Mouse (Mus musculus) heart, embryonic 13.5 days (tissue): ENCODE data around the gene Prl7a1. TPM values are rescaled to one million over a fixed set of nuclear protein-coding genes. Genes with fewer than 3 reads are reported as not detected.

Experiments
- ATAC-seq: fragments of 200-750 bp; cut with Nextera tagmentation; 2 replicates; pipeline ENCODE4 v1.8.0; 2017; ENCODE audit warnings: moderate TSS enrichment; ENCODE audit not compliant: insufficient number of reproducible peaks, low FRiP score, low TSS enrichment; ENCODE audit errors: extremely low read depth
- H3K27ac ChIP-seq: fragments of 300-500 bp; sonication (generic); replicated peaks from 2 replicates; pipeline ENCODE4 v1.5.1; 2015; ENCODE audit warnings: moderate library complexity, mild to moderate bottlenecking, inconsistent platforms
- H3K27me3 ChIP-seq: fragments of 300-500 bp; sonication (generic); replicated peaks from 2 replicates; pipeline ENCODE4 v1.6.1; 2015; ENCODE audit warnings: mild to moderate bottlenecking, inconsistent platforms
- H3K36me3 ChIP-seq: fragments of 300-500 bp; sonication (generic); 2 replicates; pipeline ENCODE4 v1.6.1; 2015; ENCODE audit warnings: mild to moderate bottlenecking, inconsistent platforms
- H3K4me1 ChIP-seq: fragments of 300-500 bp; sonication (generic); 2 replicates; pipeline ENCODE4 v1.6.1; 2015; ENCODE audit warnings: inconsistent platforms
- H3K4me2 ChIP-seq: fragments of 300-500 bp; sonication (generic); 2 replicates; pipeline ENCODE4 v1.6.1; 2015; ENCODE audit warnings: inconsistent platforms, mild to moderate bottlenecking, moderate library complexity
- H3K4me3 ChIP-seq: fragments of 300-500 bp; sonication (generic); 2 replicates; pipeline ENCODE4 v1.5.1; 2015; ENCODE audit warnings: moderate library complexity, mild to moderate bottlenecking, inconsistent platforms
- H3K9ac ChIP-seq: fragments of 300-500 bp; sonication (generic); 2 replicates; pipeline ENCODE4 v1.6.1; 2015; ENCODE audit warnings: inconsistent platforms, mild to moderate bottlenecking, moderate library complexity
- H3K9me3 ChIP-seq: fragments of 300-500 bp; sonication (generic); 2 replicates; pipeline ENCODE4 v1.6.1; 2016; ENCODE audit warnings: inconsistent platforms
- WGBS: fragments of 180-500 bp; shearing (Covaris S2); methylation state at CpG from one replicate; pipeline ENCODE4 v1.1.7; 2015; ENCODE audit warnings: mixed read lengths; 5-methylcytosine and 5-hydroxymethylcytosine counted together
- polyA plus RNA-seq: library from polyadenylated mRNA; unstranded; fragments of >200 nt; fragmentation: Nextera tagmentation; extraction: Ambion mirVana; gene quantifications from 2 replicates; pipeline ENCODE4 v1.2.1, GENCODE M21; 2015

Prl7a1 gene
- polyA plus RNA-seq = not detected in 2 replicates

DNA sequence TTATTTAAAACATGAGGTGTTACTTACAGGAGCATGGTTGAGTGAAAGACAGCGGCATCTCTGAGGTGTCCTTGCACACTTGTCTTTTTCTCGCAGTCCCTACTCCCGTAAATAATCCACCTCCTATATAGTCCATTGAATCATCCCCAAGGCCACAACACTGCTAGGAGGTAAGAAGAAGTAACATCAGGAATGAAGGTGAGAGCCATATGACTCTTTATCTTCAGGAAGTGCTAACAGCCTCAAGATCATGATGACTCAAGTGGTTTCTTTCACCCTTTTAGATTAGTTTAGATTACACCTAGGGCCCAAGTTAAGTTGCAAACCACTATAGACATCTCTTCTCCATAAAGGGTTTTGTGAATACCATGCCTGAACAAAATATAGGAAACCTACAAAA lies at the start of gene Prl7a1:
Gene Prl7a1 (minus strand): TSS at position 101 of the 400 bp plus-strand sequence.
- Histone ChIP-seq H3K9ac (no peak within 1 kb of the TSS), H3K4me1 (no peaks in the 10 kb centered on the region), H3K9me3 (no peaks in the 10 kb centered on the region), H3K36me3 (no peaks in the 10 kb centered on the region), H3K4me3 (no peak within 1 kb of the TSS), H3K27ac (no peak within 1 kb of the TSS), H3K27me3 (no peaks in the 10 kb centered on the region), H3K4me2 (no peak within 1 kb of the TSS)
- WGBS = 79% methylated on average over 3 of the region's 3 CpGs
- ATAC-seq = no peak

DNA sequence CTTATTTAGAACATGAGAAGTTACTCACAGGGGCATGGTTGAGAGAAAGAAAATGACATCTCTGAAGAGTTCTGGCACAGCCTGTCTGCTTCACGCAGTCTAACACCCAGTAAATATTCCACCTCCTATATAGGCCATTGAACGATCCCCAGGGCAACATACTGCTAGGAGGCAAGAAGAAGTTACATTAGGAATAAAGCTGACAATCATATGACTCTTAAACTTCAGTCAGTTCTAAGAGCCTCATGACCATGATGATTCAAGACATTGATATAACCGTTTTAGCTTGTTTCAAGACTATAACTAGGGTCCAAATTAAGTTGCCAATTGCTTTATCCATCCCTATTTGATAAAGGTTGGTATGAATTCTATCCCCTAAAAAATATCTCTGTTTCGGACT lies 25.6 kb upstream of the Prl7a1 start, which contains the start of gene Prl7a2:
Gene Prl7a2 (minus strand): TSS at position 101 of the 400 bp plus-strand sequence.
- Histone ChIP-seq H3K4me2 (no peak within 1 kb of the TSS), H3K27ac (no peak within 1 kb of the TSS), H3K4me3 (no peak within 1 kb of the TSS), H3K4me1 (no peaks in the 10 kb centered on the region), H3K9ac (no peak within 1 kb of the TSS), H3K36me3 (no peaks in the 10 kb centered on the region), H3K27me3 (no peaks in the 10 kb centered on the region), H3K9me3 (no peaks in the 10 kb centered on the region)
- ATAC-seq = no peak
- WGBS = 71% methylated on average over 4 of the region's 4 CpGs

DNA sequence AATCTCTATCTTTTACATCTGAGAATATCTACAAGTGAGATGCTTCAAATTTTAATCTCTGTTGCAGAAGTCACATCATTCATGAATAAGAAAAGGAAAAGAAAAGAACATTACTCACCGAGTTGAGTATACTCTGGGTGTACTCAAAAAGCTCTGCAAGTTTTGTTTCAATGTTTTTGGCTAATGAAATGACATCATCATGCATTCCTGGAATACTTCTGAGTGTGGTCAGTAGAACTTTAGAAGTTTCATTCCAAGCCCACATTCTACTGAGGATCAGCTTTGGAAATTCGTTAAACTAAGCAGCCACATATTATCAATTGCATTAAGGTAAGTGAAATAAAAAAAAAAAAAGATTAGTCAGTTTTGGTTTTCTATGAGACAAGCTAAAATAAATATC lies 18.5 kb upstream of the Prl7a1 start:
- Histone ChIP-seq H3K4me1 (no peaks in the 10 kb centered on the region), H3K4me2 (no peak overlapping the region), H3K27ac (no peak overlapping the region), H3K27me3 (no peaks in the 10 kb centered on the region), H3K4me3 (no peak overlapping the region), H3K9ac (no peak overlapping the region), H3K36me3 (no peaks in the 10 kb centered on the region), H3K9me3 (no peaks in the 10 kb centered on the region)
- 59% methylated on average over 2 of the region's 2 CpGs for WGBS
- no peak for ATAC-seq

DNA sequence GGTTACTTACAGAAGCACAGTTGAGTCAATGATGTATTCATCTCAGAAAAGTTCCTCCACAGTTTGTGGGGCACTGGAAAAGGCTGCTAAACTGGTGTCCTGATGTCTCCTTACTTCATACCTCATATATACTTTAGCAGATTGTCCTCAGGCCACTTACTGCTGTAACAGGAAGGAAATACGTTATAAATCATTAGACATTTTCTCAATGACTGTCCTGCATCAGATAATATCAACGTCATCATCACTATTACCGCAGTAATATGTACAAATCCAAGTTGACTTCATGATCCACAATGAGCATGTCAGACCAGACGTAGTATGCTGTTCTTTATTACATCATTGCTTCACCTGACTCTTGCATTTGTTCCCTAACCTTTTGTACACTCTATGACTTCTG lies 31.8 kb downstream of the Prl7a1 start, which contains the start of gene Prl7b1:
Gene Prl7b1 (minus strand): TSS at position 101 of the 400 bp plus-strand sequence.
- H3K4me2 ChIP-seq = no peak within 1 kb of the TSS
- H3K4me3 ChIP-seq = no peak within 1 kb of the TSS
- H3K9ac ChIP-seq = no peak within 1 kb of the TSS
- ATAC-seq = no peak
- H3K4me1 ChIP-seq = no peaks in the 10 kb centered on the region
- no peaks in the 10 kb centered on the region for H3K27me3 ChIP-seq
- no peaks in the 10 kb centered on the region for H3K36me3 ChIP-seq
- no peak within 1 kb of the TSS for H3K27ac ChIP-seq
- H3K9me3 ChIP-seq = no peaks in the 10 kb centered on the region
- 61% methylated on average over 4 of the region's 4 CpGs for WGBS

Other genes starting within 250 kb of the Prl7a1 start
- gene Prl8a6, start 203.8 kb downstream of the Prl7a1 start, polyA plus RNA-seq = not detected in 2 replicates
- gene Prl8a8, start 129.3 kb downstream of the Prl7a1 start, polyA plus RNA-seq = not detected in 2 replicates
- not detected in 2 replicates for gene Prl8a9, start 77.9 kb downstream of the Prl7a1 start, polyA plus RNA-seq
- gene Prl8a1, start 60.3 kb downstream of the Prl7a1 start, polyA plus RNA-seq = not detected in 2 replicates
- gene Prl7b1, start 31.9 kb downstream of the Prl7a1 start, polyA plus RNA-seq = not detected in 2 replicates
- gene Prl7a2, start 25.5 kb upstream of the Prl7a1 start, polyA plus RNA-seq = not detected in 2 replicates
- not detected in 2 replicates for gene Prl7d1, start 74.2 kb upstream of the Prl7a1 start, polyA plus RNA-seq
- gene Prl7c1, start 138.3 kb upstream of the Prl7a1 start, polyA plus RNA-seq = not detected in 2 replicates
- not detected in 2 replicates for gene Prl2a1, start 159.2 kb upstream of the Prl7a1 start, polyA plus RNA-seq
- not detected in 2 replicates for gene Prl2c1, start 206.8 kb upstream of the Prl7a1 start, polyA plus RNA-seq